Mouse (Mus musculus): ENCODE measurements around the gene Acsf3.

Acsf3 gene

DNA sequence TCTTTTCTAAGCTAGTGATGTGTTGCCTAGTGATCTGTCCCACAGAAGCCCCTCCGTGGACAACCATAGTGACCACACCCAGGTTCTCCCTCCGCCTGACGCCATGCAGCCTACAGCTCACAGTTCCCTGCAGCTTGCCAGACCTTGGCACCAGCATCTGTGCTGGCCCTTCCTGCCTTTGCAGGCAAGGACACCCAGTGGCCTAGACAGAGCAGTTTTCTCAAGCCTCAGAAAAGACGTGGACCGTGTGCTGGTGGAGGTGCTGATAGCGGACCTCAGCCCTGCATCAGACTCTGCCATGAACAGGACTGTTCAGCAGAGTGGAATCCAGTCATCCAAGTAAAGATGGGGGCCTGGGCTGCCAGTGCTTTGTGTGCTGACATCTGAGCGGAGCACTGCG is 35.1 kb downstream of the Acsf3 start:
- no peak for DNase-seq (ENCODE audit: low spot score in 2 of 2)

GRCm38 (mm10) chr8:122811870-122812494 is 36.7 kb downstream of the Acsf3 start:
- DNase-seq (ENCODE audit: low spot score in 2 of 2) = no peak

GRCm38 (mm10) chr8:122812610-122813250 is 37.4 kb downstream of the Acsf3 start:
- no peak for DNase-seq (ENCODE audit: low spot score in 2 of 2)

- DNase-seq (ENCODE audit: low spot score in 2 of 2) = no peak
Observed at GRCm38 (mm10) chr8:122814608-122815007, 39.3 kb downstream of the Acsf3 start.

DNA sequence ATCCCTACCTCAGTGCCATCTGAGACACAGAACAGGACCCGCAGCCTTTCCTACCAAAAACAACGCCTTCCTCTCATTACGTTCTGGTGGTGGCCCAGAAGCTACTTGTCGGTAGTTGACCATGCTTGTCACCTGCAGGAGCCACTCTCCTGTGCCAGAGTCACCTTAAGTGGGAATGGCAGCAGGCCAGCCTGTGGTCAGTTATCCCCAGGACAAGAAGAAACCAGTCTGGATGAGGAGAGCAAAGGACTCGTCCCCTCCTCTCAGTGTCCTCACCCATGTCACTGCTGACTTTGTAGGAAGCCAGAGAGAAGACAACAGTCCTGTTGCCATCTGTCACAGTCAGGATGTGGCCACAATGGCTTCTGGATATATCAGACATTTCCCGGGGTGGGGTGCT is 41.7 kb downstream of the Acsf3 start:
- DNase-seq (ENCODE audit: low spot score in 2 of 2) = no peak

DNA sequence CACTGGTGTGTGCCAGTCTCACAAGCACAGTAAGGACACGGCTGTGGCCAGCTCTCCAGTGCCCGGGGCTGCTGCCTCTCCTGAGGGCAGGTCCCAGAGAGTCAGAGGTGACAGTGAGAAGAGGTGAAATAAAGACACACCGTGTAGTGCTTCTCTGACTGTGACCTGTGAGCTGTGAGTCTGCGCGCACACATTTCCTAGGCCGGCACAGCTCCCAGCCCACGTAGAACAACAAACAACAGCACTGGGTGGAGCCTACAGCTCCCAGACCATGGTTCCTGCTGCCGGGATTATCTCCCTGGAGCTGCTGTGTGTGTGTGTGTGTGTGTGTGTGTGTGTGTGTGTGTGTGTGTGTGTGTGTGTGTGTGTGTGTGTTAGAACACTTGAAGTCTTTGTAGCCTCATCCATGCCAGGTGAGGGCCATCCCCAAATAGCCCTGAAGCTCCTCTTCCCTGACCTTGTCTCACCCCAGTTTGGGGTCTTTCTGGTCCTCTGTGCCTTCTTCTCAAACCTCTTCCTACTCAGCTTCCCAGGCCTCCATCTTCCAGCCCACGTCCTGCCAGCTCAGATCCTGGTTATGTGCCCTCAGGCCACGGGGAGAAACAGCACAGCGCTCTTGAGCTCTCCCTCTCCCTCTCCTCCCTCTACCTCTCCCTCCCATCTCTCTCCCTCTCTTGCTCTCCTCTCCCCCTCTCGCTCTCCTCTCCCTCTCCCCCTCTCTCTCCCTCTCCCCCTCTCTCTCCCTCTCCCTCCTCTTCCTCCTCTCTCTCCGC is 42.6 kb downstream of the Acsf3 start:
- DNase-seq (ENCODE audit: low spot score in 2 of 2) = no peak

DNA sequence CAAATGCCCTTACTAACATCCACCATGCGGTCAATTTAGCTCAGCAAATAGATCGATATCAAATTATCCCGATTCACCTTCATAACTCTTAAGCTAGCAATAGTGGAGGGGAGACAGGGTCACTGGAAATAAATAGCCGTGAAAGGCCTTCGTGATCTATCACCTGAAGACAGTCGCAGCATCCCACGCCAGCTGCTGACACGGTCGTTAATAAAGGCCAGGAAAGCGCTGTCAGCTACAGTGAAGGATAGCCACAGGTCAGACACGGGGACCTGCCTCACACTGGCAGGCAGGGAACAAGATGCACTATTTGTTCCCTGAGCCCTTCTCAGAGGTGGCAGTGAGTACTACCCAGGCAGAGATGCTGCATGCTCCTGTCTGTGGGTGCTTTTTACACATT is 44.5 kb downstream of the Acsf3 start:
- no peak for DNase-seq (ENCODE audit: low spot score in 2 of 2)

GRCm38 (mm10) chr8:122824571-122824970 is 49.3 kb downstream of the Acsf3 start:
- DNase-seq (ENCODE audit: low spot score in 2 of 2) = no peak

DNA sequence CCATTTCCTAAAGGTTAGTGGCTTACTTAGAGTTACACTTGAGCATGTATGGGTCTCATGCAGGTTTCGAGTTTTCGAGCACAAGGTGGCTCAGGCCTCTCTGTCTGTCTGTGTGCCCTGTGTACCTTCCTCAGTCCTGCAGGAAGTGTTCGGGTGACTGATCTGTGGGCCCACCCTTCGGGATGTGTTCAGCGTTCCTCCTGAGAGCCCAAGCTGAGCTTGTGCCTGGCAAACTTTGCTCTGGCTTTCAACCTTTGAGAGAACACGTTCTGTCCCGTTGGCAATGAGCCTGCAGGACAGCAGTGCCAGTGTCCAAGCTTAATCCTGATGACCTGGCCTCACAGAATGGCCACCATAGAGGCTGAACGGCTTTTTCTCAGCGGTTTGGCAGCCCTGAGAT is 49.7 kb downstream of the Acsf3 start:
- no peak for DNase-seq (ENCODE audit: low spot score in 2 of 2)

DNA sequence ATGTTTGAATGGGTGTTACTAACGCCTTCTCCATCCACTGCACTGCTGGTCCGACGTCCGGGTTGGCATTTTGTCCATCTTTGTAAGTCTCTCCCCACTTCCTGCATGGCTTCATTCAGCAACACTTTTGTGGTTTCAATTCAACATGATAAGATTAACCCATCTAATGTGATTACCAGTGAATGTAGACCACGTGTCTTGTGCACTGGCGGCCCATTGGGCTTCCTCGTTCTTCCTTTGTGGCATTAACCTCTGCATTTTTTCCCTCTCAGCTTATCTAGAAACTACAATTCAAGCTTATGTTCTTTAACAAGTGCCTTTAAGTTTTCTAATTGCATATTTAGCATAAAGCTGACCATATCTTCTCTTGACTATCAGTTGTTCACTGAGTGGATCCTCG is 50.1 kb downstream of the Acsf3 start:
- no peak for DNase-seq (ENCODE audit: low spot score in 2 of 2)

- no peak for DNase-seq (ENCODE audit: low spot score in 2 of 2)
Observed at GRCm38 (mm10) chr8:122829396-122829795, 54.1 kb downstream of the Acsf3 start.

DNA sequence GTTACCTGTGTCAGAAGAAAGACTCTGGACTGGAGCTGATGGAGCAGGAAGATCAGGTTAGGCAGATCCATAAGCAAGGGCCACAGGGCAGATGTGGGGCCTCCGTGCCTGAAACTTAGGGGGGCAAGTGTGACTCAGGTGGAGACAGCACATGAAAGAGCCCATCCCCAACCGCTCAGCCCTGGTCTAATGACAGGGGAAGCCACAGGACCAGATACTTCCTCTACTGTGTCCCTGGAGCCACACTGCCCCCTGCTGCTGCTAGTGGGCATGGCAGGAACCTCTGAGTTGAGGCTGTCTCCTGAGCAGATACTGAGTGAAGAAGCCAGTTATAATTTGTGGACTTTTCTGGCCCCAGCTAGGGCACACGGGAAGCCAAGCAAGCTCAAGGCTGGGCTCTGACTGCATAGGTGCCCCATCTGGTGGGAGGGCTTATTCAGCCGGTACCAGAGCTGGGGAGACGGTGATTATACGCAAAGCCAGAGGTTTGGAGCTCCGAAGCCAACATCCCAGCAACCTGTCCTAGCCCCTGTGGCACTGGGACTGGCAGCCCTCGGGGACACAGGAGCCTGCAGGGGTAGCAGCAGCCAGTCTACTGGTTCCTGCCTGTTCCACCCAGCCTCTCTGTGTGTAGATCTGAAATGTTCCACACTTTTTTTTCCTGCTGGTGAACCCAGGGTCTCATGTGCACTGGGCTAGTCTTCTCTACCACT is 55.2 kb downstream of the Acsf3 start:
- peak; percentile 76 to 93 for DNase-seq (ENCODE audit: low spot score in 2 of 2)

DNA sequence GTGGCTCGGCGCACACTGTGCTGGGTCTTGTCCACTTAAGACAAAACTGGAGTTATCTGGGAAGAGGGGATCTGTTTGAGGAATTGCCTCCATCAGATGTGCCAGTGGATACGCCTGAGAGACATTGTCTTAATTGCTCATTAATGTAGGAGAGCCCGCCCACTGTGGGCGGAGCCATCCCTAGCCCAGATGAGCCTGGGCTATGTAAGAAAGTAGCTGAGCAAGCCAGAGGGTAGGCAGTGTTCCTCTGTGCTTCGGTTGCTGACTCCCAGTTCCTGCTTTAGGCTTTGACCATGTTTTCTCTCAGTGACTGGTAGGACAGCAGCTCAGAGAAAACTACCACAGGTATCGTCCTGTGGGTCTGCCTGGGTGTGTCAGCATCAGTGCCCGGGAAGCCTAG is 59.1 kb downstream of the Acsf3 start:
- DNase-seq (ENCODE audit: low spot score in 2 of 2) = no peak

DNA sequence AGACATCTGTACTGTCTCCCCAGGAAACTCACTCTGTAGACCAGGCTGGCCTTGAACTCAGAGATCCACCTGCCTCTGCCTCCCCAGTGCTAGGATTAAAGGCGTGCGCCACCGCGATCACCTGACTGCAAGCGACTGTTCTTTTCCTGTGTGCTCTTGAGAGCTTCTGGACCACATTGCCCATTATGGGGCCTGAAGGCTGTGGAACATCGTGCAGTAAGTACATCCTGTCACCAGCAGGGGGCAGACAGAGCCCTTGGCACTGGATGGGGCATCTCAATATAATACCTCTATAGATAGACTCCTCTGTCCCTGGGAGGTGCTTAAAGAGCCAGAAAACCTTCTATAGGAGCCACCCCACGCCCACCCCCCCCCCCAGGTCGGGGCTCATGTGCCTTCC is 59.7 kb downstream of the Acsf3 start:
- peak; percentile 47 to 48 for DNase-seq (ENCODE audit: low spot score in 2 of 2)

- DNase-seq (ENCODE audit: low spot score in 2 of 2) = no peak
Observed at GRCm38 (mm10) chr8:122836199-122836598, 60.9 kb downstream of the Acsf3 start.

- DNase-seq (ENCODE audit: low spot score in 2 of 2) = no peak
Observed at GRCm38 (mm10) chr8:122836696-122837095, 61.4 kb downstream of the Acsf3 start.

DNA sequence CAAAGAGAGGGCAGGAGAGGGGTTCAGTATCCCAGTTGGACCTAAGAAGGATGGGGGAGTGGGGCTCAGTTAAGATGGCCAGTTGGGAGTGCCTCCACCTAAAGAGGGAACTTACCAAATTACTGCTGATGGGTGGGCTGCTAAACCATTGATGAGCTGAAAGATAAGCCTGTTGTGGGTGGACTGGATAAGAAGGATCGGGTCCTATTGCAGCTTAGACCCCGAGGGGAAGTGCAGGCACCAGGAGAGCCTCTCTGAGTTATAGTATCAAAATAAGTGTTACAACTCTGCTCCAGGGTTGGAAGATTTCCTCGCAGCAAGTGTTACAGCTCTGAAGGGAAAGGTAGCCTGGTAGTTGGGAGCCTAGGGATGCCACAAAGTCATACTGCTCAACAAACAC is 68.9 kb downstream of the Acsf3 start:
- no peak for DNase-seq (ENCODE audit: low spot score in 2 of 2)

DNA sequence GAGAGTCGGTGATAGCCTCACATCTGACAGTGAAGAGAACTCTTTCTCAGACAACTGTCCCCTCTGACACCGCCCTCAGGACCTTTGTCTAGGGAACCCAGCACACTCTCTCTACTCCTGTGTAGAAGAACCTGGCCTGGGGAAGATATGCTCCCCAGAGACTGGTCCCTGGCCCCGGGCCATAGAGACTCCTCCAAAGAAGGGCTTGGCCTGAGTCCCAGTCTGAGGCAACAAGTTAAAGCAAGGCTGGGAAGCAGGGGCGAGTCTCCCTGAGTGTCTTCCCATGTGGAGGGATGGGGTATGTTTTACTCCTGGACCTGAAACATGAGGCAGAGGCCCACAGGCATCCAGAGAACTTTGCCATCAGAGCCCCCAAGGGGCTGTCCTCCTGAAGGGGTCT is 70.4 kb downstream of the Acsf3 start:
- DNase-seq (ENCODE audit: low spot score in 2 of 2) = no peak

GRCm38 (mm10) chr8:122847829-122848561 is 72.7 kb downstream of the Acsf3 start, which contains the start of gene Cdh15:
Cdh15 (plus strand) TSS chr8:122847966.
- DNase-seq (ENCODE audit: low spot score in 2 of 2) = no peak

- no peak for DNase-seq (ENCODE audit: low spot score in 2 of 2)
Observed at GRCm38 (mm10) chr8:122849152-122849910, 74.0 kb downstream of the Acsf3 start.
